Mouse (Mus musculus) c-Kit-negative CD71-positive TER-119-positive erythroid progenitor cells, embryonic 14.5 days (primary cell): Measurements from ENCODE around the gene Kmt2e.

ENCODE experiments used
- DNase-seq: peaks from one replicate; pipeline ENCODE4 v3.0.0-alpha.2; 2013; ENCODE audit warnings: low read depth, low spot score

The Kmt2e gene

DNA sequence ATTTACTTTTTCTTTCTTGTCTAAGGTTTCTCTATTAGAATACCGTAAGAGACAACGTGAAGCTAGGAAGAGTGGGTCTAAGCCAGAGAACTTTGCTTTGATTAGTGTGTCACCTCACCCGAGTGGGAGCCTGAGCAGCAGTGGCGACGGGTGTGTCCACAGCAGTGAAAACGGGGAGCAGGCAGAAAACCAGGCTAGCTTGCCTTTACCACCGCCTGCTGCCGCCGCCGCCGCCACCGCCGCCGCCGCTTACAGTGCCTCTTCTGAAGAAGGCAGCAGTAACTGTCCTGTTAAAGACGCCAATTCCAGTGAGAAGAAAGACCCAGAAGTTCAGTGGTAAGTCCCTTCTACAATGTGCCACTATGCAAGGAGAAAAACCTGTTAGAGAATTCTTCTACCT, 65.0 kb downstream of the Kmt2e start:
- DNase-seq = no peak

GRCm38 (mm10) chr5:23500715-23501114, 66.5 kb downstream of the Kmt2e start:
- no peak for DNase-seq

DNA sequence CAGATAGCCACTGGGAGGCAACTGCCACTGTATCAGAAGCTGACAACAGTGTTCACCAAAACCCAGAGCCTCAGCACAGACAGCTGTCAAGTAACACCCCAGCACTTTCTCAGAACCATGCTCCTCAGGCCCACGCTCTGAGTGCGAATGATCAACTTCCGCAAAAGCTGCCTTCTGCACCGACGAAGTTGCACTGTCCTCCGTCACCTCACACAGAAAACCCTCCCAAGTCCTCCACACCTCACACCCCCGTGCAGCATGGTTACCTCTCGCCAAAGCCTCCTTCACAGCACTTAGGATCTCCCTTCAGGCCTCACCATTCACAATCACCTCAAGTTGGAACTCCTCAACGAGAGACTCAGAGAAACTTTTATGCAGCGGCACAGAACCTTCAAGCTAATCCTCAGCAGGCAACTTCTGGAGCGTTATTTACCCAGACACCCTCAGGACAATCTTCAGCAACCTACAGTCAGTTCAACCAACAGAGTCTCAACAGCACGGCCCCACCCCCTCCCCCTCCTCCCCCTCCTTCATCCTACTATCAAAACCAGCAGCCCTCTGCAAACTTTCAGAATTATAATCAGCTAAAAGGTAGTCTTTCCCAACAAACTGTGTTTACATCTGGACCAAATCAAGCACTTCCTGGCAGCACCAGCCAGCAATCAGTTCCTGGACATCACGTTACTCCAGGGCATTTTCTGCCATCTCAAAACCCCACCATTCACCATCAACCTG, 67.5 kb downstream of the Kmt2e start:
- DNase-seq = no peak

DNA sequence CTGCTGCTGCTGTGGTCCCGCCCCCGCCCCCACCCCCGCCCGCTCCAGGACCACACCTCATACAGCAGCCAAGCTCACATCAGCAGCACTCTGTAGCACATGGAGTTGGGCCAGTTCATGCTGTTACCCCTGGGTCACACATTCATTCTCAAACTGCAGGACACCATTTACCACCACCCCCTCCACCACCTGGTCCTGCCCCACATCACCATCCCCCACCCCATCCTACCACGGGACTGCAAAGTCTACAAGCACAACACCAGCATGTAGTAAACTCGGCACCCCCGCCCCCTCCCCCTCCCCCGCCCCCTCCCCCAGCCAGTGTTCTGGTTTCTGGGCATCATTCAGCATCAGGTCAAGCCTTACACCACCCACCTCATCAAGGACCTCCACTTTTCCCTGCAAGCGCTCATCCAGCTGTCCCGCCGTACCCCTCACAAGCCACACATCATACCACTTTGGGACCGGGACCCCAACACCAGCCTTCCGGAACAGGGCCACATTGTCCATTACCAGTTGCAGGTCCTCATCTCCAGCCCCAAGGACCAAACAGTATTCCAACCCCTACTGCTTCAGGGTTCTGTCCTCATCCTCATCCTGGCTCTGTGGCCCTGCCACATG, 68.2 kb downstream of the Kmt2e start:
- DNase-seq = no peak

- DNase-seq = no peak
Observed at GRCm38 (mm10) chr5:23505578-23505977, 71.3 kb downstream of the Kmt2e start.

GRCm38 (mm10) chr5:23507210-23507609, 73.0 kb downstream of the Kmt2e start:
- no peak for DNase-seq

- DNase-seq = no peak
Observed at GRCm38 (mm10) chr5:23508630-23509029, 74.4 kb downstream of the Kmt2e start.

GRCm38 (mm10) chr5:23511456-23511855, 77.2 kb downstream of the Kmt2e start:
- no peak for DNase-seq

GRCm38 (mm10) chr5:23512556-23512955, 78.3 kb downstream of the Kmt2e start:
- no peak for DNase-seq

GRCm38 (mm10) chr5:23513468-23513867, 79.2 kb downstream of the Kmt2e start:
- DNase-seq = no peak

- DNase-seq = no peak
Observed at GRCm38 (mm10) chr5:23515038-23515437, 80.8 kb downstream of the Kmt2e start.

DNA sequence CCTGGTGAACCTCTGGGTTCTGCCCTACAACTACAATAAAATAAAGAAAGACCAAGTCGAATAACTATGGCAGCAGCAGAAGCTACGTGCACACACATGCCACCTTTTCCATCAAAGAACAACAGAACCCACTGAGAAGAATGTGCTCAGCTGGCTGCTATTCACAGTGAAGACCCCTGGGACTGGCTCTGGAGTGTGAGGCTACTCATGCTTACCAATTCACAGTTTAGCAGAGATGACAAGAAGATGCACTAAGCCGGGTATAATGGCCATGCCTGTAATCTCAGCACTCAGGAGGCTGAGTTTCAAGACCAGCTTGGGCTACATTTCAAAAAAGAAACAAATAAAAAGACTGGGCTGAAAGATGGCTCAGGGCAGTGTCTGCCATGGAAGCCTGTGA, 82.7 kb downstream of the Kmt2e start:
- no peak for DNase-seq

DNA sequence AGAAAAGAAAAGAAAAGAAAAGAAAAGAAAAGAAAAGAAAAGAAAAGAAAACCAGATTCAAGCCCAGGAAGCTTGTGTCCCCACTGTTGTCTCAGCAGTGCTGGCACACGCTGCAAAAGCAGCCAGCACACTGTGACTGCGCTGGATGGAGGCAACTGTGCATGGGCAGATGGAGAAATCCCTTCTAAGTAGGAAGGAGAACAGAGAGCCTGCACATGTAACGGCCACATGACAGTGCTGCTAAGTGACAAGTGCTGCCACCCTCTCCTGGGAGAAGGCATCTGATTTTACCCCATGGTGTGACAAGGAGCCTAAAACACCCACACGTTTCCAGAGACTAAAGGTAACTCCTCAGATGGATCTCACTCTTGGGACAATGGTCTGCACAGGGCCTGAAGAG, 83.6 kb downstream of the Kmt2e start:
- DNase-seq = no peak

- no peak for DNase-seq
Observed at GRCm38 (mm10) chr5:23518673-23519072, 84.4 kb downstream of the Kmt2e start.

DNA sequence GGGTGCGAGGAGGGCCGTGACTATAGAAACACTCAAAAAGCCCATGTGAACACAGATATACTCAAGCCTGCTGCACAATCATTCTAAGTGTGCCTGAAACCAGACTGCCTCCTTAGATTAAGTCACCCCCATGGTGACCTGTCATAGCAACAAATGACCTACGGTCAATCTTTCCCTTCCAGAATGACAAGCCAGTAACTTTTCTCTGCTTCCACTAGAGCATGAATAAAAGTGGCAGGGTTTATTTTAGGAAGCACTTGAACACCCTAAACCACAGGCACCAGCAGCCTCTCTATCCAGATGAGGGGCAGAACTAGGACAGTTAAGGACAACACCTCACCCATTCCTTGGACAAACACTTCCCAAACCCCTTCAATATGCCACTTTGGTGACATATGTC, 85.4 kb downstream of the Kmt2e start:
- DNase-seq = no peak

DNA sequence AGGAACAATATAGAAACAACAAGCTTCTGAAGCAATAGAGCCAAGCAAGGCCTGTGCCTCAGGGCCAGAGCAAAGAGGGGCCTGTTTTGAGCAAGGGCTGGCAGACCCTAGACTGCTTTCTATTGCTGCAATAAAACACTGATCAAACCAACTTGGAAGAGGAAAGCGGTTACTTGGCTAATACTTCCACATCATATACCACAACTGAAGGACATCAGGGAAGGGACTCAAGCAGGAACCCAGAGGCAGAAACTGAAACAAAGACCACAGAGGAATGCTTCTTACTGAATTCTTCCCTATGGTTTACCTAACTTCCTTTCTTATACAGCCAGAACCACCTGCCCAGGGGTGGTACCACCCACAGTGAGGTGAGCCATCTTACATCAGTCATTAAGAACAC, 87.4 kb downstream of the Kmt2e start:
- DNase-seq = no peak

GRCm38 (mm10) chr5:23523936-23524335, 89.7 kb downstream of the Kmt2e start:
- DNase-seq = no peak

DNA sequence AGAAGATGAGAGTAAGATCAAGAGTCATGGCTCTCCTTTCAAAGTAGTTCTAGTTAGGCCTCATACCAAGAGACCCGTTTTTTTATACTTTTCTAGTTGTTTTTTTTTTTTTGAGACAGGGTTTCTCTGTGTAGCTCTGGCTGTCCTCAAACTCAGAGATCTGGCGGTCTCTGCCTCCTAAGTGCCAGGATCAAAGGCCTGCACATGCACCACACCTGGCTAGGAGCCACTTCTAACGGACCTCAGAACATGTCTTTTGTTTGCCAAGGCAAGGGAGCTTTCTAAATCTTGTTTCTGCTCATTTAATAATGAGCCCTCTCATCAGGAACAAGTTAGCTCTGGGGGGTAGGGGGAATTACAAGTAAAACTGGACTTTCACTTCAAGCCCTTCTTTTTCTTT, 90.4 kb downstream of the Kmt2e start:
- no peak for DNase-seq

DNA sequence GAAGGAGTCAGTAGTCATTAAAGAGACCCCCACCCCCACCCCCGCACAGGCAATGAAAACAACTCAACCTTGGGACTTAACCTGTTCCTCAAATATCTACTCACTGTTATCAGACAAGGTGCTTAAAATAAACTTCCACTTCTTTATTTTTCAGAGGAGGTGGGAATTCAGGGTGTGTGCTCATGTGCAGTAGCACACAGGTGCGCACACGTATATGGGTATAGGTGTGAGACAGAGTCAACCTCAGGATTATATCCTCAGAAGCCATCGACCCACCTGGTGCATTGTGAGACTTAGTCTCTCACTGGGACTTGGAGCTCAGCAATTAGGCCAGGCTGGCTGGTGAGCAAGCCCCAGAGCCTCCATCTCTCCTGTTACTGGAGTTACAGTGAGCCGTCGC, 96.9 kb downstream of the Kmt2e start:
- no peak for DNase-seq

DNA sequence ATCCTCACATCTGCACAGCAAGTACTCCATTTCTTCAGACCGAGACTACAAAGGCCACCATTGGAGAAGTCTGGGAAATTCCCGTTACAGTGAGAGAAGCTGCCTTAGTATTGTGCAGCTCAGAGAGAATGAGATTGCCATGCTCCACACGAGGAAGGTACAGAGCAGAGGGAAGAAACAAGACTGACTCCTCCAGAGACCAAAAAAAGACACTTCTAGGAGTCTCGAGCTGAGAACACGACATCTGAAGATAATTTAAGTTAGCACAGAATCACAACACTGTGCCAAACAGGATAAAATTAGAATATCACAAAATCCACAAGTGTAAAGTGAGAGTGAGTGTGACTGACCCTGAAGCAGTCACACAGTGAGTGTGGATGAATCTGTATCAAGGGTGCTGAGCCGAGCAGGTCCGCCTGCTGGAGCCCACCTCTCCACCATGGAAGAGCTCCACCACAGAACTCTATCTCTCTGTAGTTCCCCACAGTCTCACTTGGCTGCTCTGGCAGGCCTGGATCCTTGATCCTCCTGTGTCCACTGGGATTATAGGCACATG, 97.4 kb downstream of the Kmt2e start:
- no peak for DNase-seq

DNA sequence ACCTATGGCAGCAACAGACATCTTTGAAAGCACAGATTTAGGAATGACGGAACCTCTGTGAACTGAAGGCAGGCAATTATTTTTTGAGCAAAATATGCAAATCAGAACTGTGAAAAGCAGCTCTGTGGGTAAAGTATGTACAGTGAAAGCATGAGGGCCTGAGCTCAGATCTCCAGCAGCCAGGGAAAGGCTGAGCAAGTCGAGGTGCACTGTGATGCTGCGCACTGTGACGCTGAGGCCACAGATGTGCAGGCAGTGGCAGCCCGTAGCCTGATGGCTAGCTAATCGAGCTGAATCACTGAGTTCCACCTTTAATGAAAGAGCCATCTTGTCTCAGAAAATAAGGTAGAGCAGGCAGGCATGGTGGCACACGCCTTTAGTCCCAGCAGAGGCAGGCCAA, 101.5 kb downstream of the Kmt2e start:
- DNase-seq = no peak

- no peak for DNase-seq
Observed at GRCm38 (mm10) chr5:23551687-23552086, 117.4 kb downstream of the Kmt2e start.

DNA sequence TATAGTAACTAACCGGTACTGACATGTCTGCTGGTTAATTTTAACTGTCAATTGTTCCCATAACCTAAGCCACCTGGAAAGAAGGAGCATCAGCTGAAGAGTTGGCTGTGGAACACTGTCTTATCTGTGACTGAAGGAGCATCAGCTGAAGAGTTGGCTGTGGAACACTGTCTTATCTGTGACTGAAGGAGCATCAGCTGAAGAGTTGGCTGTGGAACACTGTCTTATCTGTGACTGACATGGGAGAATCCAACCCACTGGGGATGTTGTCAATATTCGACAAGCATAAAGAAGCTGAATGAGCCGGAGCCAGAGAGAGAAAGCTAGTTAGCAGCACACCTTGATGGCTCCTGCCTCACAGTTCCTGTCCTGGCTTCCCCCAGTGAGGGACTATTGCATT, 119.1 kb downstream of the Kmt2e start:
- DNase-seq = peak; percentile 6
